Mouse (Mus musculus) embryo, embryonic 11.5 days (tissue): ENCODE results near the gene Vrtn.

ENCODE experiments used
- DNase-seq: peaks from one replicate; pipeline ENCODE4 v3.0.0-alpha.2; 2012; ENCODE audit warnings: low read depth, low spot score

Gene Vrtn

DNA sequence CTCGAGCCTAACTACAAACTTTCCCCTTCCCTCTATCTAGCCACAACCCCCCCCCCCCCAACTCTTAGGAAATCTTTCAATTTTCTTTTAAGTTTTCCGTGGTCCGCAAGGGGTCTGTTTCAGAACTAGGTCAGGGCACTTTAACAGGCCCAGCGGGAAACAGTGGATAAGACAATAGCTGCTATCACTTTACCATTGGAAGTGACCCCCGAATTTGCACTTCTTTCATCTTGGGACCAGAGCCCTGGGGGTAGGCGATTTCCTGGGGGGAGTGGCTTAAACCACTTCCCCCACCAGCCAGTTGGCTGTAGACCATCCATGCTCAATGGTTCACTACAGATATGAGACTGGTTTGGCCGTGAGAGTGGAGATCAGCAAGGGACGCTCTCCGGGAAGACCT is at the start of gene Vrtn:
TSS of gene Vrtn (plus strand) at position 366 of the 400 bp plus-strand sequence.
- no peak for DNase-seq

DNA sequence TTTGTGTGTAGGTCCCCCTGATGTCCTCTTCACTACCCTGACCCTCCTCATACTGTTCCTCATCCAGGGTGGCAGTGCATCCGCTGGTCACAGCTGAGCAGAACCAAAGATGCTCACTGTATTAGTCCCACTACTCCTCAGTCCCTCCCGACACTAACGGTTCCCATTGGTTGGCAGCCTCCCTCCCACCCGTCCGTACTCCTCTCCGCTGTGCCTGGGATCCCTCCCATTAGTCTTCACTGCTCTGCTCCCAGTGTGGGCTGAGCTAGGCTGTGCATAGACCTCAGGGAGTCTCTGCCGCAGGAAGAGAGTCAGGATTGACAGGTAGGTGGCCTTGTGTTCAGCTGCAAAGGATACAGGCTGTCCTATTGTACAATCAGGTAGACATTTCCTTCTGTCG is 42.5 kb upstream of the Vrtn start:
- no peak for DNase-seq

DNA sequence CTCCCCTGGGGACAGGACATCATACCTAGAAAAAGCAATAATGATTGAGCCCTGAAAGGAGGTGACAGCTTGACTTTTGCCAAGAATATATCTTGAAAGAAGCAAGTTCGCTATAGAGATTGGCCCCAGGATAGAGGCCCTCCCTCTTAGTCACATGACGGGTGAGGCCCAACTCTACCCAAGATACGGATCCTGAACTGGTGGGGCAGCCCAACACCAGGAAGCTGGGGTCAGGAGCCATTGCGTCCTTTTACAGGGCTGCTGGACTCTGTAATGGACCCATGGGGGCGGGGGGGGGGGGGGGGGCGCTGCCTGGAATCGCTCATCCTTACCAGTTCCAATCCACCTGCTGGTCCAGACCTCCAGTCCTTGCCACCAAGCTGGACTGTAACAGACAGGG is 36.8 kb upstream of the Vrtn start:
- no peak for DNase-seq

DNA sequence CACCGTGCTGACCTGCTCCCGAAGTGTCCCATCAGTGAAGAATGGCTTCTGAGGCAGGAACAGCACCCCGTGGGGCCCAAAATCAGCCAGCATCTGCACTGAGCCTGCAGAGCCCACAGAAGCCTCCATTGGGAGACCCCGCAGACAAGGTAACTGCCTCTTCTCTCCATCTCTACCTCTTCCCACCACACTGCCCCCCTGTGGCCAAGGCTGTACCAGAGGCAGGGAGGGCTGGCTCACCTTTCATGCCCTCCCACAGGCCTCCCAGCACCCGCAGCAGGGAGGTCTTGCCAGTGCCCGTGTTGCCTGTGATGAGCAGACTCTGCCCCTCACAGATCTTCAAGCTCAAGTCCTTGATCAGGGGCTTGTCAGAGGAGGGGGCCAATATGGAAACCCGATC is 35.0 kb upstream of the Vrtn start:
- DNase-seq = no peak

DNA sequence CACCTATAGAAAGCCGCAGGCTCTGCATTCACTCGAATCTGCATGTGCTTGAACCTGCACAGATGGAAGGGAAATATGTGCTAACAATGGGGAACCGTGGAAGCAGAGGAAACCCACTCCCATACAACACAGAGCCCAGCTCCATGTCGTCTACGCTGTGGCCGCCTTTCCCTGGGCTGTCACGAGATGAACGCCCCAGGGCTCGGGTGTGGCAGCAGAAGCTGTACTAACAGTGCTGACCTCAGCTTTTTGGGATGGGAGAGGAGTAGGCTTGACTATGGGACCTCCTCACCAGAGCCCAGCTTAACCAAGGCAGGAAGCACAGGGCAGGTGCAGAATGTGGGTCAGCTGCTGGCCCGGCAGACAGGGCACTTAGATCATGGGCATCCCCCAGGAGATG is 29.1 kb upstream of the Vrtn start:
- DNase-seq = no peak

DNA sequence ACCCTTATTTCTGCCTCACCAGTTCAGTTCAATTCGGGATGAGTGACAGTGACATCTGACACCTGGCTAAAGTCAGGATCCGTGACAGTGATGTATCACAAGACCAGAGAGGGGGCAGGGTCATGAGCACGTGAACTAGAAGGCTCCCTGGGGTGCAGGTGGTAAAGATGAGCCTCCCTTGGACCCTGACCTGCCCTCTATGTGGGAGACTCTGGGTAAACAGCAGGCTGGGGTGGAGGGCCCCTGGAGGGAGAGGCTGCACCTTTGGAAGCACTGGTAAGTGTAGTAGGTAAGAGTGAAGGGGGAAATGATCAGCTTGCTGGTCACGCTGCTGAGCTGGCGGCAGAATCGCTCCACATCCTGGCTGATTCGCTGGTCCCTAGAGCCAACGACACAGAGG is 28.3 kb upstream of the Vrtn start:
- no peak for DNase-seq

DNA sequence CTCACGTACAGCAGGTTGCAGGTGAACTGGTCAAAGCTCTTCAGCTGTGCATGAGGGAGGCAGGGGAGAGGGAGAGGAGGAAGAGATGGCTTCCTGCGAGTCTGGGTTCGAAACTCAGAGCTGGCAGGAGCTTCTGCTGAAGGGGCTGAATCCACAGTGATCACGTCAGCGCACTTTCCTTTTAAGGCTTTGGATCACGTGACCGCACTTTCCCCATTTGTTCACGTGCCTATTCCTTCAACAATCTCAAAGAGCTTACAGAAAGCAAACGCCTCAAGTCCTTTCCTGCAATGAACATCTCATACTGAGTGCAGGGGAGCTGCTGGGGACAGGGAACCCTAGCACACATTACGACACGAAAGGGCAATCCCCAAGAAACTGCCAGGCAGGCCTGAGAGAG is 26.8 kb upstream of the Vrtn start:
- no peak for DNase-seq

DNA sequence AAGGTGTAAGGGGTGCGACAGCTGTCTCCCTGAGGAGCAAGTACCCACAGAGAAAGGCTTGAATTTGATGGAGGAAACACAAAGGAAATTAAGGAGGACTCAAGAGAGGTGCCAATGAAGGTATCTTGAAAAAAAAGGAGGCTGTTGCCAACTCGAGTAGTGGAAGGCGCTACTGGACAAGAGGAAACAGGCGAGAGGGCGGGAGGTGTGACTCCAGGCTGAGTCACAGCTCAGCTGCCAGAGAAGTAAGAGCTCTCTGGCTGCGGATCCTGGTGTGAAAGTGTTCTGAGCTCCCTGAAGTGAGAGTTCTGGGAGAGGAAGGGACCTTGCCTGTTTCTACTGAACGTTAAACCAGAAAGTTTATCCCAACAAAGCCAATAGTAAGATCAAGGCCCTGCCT is 26.3 kb upstream of the Vrtn start:
- no peak for DNase-seq

DNA sequence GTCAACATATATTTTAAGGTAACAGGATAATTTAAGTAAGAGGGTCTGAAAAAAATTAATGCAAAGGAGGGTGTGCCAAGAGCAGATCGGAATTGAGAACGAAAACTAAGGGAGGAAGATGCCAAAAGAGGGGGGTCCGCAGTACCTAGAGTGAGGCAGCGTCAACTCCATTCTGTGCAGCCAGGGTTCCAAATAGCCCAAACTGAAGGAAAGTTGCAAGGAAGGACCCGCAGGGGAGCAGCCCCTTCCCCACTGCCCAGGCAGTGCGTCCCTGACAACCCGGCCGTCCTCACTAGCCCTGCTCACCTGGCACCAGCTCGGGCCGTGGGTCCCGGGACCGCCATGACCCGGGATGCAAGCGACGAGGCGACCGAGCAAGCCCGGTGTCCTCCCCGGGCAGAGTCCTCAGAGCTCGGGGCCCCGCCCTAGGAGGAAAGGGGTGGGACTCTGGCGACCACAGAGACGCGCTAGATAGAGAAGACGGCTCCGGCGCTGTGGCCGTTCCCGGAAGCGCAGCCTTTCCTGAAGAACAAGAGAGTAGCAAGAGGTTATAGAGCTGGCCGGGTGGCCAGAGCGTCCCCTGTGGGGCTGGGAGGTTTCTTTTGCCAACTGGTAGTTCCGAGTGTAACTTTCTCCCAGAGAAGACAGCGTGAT is 23.7 kb upstream of the Vrtn start, which contains the start of gene Abcd4:
TSS of gene Abcd4 (minus strand) at position 437 of the 654 bp plus-strand sequence.
- peak; percentile 86 for DNase-seq

DNA sequence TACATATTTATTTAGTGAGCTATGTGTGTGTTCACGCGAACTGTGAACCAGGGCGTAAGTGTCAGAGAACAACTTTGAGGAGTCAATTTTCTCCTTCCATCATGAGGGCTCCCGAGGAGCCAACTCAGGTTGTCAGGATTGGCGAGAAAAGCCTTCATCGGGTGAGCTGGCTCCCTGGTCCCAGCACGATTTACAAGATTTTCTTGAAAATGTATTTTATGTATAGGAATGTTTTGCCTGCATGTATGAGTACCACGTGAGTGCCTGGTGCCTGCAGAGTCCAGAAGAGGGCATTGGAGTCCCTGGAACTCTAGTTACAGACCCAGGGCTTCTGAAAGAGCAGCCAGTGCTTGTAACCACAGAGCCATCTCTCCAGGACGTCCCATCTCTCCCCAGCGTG is 23.2 kb upstream of the Vrtn start:
- DNase-seq = no peak

DNA sequence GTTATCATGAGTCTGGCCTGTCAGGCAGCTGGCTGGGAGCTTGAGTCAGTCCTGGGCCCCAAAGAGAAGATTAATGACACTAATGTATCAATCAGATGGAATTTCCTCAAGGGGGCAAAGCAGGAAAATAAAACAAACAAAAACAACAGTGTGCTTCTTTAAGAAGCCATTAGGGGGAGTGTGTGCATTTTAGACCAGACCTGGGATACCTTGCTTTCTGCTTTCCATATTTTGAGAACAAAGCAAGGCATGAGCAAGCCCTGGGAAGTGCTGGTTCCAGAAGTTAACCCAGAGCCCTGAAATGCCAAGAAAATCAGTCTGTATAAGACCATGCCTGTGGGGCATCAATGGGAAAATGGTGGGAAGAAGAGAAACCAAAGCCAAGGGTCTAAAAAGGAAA is 19.8 kb upstream of the Vrtn start:
- DNase-seq = no peak

DNA sequence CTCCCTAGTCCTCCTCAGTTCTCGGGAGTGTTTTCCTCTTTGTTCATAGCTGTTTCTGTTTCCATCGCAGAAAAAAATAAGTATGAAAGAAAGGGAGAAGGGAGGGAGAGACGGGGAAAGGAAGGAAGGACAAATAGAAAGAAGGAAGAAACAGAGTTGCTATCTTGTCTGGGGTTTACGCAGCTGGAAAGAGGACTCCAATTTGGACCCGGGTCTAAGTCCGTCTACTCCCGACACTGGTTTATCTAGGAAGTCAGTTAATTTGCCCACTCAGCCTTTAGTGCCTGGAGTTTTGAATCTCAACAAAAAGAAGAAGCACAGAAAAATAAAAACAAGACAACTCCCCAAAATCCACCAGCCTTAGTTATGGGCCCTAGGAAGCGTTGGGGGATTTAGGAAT is 16.2 kb upstream of the Vrtn start:
- no peak for DNase-seq

DNA sequence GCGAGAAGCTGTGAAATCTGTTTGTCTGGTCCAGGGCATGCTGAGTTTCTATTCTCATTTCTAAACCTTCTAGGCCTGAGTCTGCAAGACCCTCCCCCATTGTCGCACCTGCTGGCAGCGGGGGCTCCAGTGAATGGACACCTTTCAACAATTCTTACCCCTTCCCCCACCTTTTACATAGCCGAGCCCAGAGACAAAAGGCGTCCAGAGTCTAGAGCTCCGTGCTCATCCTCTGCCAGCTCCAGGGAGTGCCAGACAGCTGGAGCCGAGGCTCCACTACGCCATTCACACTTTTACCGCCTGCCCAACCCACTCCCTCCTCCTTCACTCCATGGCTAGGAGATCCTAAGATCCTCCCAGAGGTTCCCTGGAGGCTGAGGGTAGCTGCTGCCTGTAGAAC is 15.7 kb upstream of the Vrtn start:
- no peak for DNase-seq

DNA sequence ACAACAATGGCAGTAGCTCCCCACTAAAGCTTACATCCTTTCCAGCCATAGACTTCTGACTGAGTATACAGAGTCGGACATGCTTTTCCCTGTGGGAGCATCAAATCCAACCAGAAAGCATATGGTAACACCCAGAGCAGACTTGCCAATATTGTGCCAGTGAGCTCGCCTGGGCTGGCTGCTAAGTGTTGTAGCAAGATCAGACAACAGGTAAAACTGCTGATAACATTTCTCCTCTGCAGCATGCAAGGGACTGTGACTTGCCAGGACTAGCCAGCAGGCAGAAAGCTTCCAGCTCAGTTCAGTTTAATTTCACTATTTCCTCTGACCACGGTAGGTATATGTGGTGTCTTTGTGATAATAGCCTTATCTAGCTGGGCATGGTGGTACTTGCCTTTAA is 9.0 kb upstream of the Vrtn start:
- no peak for DNase-seq

DNA sequence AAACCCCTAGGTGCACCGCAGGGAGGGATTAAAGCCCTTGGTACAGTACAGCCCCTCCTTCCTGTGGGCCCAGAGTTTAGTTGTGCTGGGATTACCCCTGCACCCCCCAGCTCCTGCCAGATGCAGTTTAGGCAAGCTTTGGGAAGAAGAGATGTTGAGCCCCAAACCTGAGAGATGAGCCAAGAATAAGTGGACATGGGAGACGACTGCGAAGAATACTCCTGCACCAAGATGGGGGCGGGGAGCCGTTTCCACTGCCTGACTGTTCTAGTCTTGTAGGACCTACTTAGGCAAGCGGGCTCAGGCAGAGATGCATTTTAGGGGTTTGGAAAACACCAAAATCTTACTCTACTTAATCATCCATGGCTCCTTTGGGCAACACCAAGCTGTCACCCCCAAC is 566 bp upstream of the Vrtn start:
- no peak for DNase-seq

DNA sequence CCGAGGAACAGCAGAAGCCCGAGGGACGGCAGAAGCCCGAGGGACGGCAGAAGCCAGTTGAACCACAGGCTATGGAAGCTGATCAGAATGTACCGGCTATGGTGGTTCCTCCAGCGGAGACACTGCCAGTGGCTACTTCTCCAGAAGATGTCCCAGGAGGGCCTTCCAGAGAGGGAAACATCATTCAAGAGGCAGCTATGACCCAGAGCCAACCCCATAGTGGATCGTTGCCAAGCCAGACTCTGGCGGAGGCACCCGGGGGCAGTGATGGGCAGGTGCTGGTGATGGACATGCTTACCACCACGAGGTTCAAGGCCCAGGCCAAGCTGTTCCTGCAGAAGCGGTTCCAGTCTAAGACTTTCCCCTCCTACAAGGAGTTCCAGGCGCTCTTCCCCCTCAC is 9.4 kb downstream of the Vrtn start:
- no peak for DNase-seq

DNA sequence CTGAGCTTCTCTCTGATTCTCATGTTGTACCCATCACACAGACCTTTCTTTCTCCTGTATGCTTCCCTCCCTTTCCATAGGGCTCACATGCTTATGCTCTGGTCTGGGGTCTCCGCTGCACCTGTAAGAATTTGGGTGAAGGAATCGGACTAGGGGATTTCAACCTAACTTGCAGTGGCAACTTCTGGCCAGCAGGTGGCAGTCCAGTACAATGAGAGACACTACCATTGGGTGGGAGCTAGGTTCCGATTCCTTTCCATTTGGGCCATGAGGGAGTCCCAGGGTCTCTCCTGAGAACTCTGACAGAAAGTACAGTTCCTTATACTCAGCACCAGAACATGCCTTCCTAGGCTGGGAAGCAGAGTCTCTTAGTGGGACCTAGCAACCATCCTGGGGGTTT is 13.1 kb downstream of the Vrtn start:
- DNase-seq = peak; percentile 36

DNA sequence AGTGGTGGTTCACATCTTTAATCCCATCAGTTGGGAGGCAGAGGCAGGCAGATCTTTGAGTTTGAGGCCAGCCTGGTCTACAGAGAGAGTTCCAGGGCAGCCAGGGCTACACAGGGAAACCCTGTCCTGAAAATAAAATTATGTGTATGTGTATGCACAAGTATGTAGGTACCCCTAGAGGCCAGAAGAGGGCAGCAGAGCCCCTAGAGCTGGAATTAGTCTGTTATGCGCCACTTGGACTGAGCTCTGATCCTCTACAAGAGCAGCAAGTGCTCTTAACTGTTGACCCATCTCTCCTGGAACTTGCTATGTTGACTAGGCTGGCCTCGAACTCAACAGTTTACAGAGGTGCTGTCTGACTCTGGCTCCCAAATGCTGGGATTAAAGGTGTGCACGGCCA is 29.7 kb downstream of the Vrtn start:
- no peak for DNase-seq

DNA sequence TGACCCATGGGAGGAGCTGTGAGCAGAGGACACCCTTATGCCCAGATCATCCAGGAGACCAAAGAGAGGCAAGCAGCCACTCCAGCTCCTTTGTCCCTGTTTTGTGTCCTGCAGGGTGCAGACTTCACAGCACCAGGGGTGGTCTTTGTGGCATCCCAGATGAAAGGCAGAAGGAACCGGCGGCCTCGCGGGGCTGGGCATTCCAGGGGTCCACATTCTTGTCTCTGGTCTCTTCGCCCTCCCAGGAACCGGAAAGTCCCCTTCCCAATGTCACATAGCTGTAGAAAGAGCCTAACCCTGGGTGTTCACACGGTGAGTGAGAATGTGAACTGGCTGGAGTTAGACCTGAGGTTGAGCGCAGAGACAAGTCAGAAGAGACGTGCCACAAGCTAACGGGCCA is 30.8 kb downstream of the Vrtn start:
- DNase-seq = no peak

DNA sequence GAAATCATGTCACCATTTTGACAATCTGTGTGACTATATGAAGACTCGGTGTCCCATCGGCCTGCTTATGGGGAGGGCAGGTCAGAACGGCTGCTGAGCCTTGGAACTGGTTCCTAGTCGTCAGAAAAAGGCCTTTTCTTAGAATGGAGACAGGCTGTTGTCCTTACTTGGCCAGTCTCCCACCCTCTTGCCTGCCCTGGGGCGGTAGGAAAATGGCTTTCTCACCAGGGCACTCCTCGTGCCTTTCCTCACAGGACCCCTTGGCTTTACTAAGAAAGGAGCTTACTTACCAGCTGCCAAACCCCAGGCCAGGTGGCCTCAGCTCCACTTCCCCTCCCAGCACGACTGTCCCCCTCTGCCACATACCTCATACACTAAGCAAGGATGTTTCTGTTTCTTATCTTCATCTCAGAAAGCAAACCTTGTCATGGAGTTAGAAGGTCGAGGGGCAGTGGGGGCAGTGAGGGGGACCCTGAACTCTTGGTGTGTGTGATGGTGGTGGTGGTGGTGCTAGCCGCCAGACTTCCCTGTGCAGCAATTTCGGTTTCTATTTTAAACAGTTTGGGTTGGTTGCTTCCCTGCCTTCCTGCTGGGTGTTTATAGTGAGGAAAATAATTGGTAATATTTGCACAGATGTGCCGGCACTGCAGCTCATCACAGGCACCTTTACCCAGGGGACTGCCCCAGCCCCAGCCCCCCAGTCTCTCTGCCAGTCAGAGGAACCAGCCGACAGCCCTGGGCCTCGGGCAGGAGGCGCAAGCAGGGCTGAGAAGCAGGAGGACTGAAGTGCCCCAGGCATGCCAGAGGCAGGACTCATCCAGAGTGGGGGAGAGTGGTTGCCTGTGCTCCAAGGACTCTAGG is 34.1 kb downstream of the Vrtn start:
- no peak for DNase-seq

DNA sequence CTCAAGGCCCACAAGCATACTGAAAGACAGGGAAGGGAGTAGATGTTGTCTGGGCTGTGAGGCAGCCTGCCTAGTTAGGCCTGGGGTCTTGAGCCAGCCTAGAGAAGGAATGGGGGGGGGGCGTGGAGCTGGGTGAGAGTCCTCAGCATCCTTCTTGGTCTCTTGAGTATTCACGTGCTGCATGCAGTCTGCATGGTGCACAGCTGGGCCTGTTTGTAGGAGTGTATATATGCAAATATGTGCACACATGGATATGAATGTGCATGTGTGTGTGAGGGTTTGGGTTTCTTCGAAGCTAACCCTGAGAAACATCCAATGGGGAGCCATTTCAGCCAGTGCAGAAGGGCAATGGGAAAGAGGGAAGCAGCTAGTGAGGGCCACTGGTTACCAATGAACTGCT is 35.2 kb downstream of the Vrtn start:
- DNase-seq = no peak

DNA sequence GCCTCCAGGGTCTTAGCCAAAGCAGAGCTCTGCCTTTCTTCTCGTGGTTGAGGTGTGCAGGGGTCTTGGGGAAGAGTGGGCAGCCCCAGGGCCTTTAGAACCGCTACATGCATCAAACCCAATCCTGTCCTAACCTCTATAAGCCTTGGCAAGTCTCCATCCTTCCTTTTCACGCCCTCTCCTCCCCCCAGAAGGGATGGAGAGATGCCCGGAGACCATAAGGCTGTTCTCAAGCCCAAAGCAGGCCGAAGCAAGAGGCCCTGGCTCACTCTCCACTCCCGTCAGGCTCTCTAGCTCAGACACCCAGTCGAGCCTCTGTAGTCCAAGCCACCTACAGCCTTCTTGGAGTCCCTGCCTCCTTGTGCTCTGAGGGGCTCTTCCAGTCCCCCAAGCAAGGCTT is 43.8 kb downstream of the Vrtn start:
- no peak for DNase-seq

DNA sequence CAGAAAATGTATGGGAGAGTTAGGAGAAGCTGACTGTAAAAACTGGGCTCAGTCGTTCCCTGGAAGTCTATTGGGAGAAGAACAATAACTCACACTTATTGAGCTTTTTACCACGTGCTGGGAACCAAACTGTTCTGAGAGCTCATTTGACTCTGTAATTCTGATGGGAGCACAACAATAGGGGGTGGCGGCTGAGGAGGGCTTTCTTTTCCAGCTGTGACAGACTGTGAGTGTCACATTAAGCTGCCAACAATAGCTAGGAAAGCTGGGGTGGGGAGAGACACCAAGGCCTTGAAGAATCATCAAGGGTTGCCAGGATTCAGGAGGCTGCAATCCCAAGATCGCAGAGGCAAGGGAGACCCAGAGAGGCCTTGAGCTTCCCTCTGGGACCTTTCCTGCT is 45.4 kb downstream of the Vrtn start:
- no peak for DNase-seq
